Mouse (Mus musculus): Measurements from ENCODE around the gene Got2. TPM values are rescaled to one million over a fixed set of nuclear protein-coding genes. Genes with fewer than 3 reads are reported as not detected.
"Not testable (repeated sequence)": the region's sequence is repeated elsewhere in the genome, so short reads cannot be mapped to it uniquely, and the experiment has no call there.

Got2 gene
- total RNA-seq, 1 experiment, result 199 TPM

DNA sequence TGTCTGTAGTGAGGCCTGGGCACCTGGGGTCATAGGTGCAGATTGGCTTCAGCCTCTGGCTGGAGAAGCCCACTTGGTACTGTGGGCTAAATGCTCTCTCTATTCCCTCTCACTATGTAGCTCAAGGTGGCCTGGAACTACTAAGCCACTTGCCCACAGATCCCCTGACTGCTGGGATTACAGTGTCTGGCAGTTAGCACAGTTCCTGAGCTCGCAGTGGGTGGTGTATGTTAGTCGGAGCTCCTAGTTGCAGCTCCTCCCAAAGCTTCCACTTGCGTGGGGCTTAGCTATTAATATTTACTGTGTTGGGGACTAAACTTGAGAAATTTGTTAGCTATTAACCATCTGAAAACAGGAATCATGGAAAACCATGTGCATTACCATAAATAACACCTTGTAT, 6.8 kb downstream of the Got2 start:
- in situ Hi-C loops (cut with MboI; ENCODE audit: low sequenced_read_pairs in 2 of 2, unreplicated experiment in 2 of 2), result no loop called here
- peaks cover 0 to 11% of the 10 kb centered on the region in 2 experiments; a peak in 3 of 4 replicates for H3K4me1 ChIP-seq (ENCODE audit: control insufficient read depth in 2 of 2, insufficient read depth in 2 of 2, low read length in 2 of 2, poor library complexity in 1 of 2)
- H3K27ac ChIP-seq (ENCODE audit: insufficient read depth, low read depth, low read length, poor library complexity, severe bottlenecking), result no peak overlapping the region
- DNase-seq (ENCODE audit: low read depth, low spot score), result no peak
- peaks cover 12% of the 10 kb centered on the region for H3K36me3 ChIP-seq (ENCODE audit: control insufficient read depth, insufficient read depth, low read length, poor library complexity, severe bottlenecking)
- no peak overlapping the region for H3K4me3 ChIP-seq (ENCODE audit: insufficient read depth in 1 of 2, low read depth in 1 of 2, low read length in 2 of 2, poor library complexity in 1 of 2, severe bottlenecking in 1 of 2)
- TF ChIP-seq MAFK (IDR thresholded peaks at IDR 0.05; ENCODE audit: insufficient read depth, low read depth, low read length) (no peak), ZNF384 (IDR thresholded peaks at IDR 0.05; ENCODE audit: low read depth, low read length) (no peak), HCFC1 (IDR thresholded peaks at IDR 0.05; ENCODE audit: borderline replicate concordance, insufficient read depth, low read length) (no peak), CHD2 (IDR thresholded peaks at IDR 0.05; ENCODE audit: low read depth, low read length) (no peak), ZC3H11A (IDR thresholded peaks at IDR 0.05; ENCODE audit: borderline replicate concordance, low read depth, low read length) (no peak)
- no peak overlapping the region for H3K9ac ChIP-seq (ENCODE audit: insufficient read depth, low read depth, low read length, poor library complexity, severe bottlenecking)
- H3K9me3 ChIP-seq (ENCODE audit: control insufficient read depth, insufficient read depth, low read depth, low read length), result no peaks in the 10 kb centered on the region

DNA sequence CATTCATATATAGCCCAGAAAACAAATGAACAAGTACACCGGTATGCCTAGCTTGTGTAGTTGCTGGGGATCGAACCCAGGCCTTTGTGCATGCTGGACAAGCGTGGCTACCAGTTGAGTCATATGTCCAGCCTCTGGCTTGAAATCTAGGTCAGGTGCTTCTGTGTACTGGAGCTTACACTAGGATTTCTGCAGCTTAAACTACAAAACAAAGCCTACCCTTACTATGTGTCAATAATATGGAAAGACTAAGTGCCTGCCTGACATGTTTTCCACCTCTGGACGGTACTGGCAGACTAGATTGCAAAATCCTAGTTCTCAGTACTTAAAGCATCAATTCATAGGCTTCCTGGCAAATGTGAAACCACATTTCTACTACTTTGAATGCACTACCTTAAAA, 8.5 kb downstream of the Got2 start:
- in situ Hi-C loops (cut with MboI; ENCODE audit: low sequenced_read_pairs in 2 of 2, unreplicated experiment in 2 of 2), result no loop called here
- Histone ChIP-seq H3K4me3 (ENCODE audit: insufficient read depth in 1 of 2, low read depth in 1 of 2, low read length in 2 of 2, poor library complexity in 1 of 2, severe bottlenecking in 1 of 2) (no peak overlapping the region), H3K9ac (ENCODE audit: insufficient read depth, low read depth, low read length, poor library complexity, severe bottlenecking) (no peak overlapping the region), H3K36me3 (ENCODE audit: control insufficient read depth, insufficient read depth, low read length, poor library complexity, severe bottlenecking) (peaks cover 22% of the 10 kb centered on the region), H3K9me3 (ENCODE audit: control insufficient read depth, insufficient read depth, low read depth, low read length) (no peaks in the 10 kb centered on the region), H3K27ac (ENCODE audit: insufficient read depth, low read depth, low read length, poor library complexity, severe bottlenecking) (no peak overlapping the region), H3K4me1 (ENCODE audit: control insufficient read depth in 2 of 2, insufficient read depth in 2 of 2, low read length in 2 of 2, poor library complexity in 1 of 2) (peaks cover 0 to 10% of the 10 kb centered on the region in 2 experiments; a peak in 3 of 4 replicates)
- DNase-seq (ENCODE audit: low read depth, low spot score), result no peak
- TF ChIP-seq ZC3H11A (IDR thresholded peaks at IDR 0.05; ENCODE audit: borderline replicate concordance, low read depth, low read length) (no peak), HCFC1 (IDR thresholded peaks at IDR 0.05; ENCODE audit: borderline replicate concordance, insufficient read depth, low read length) (no peak), ZNF384 (IDR thresholded peaks at IDR 0.05; ENCODE audit: low read depth, low read length) (no peak), CHD2 (IDR thresholded peaks at IDR 0.05; ENCODE audit: low read depth, low read length) (no peak), MAFK (IDR thresholded peaks at IDR 0.05; ENCODE audit: insufficient read depth, low read depth, low read length) (no peak)

DNA sequence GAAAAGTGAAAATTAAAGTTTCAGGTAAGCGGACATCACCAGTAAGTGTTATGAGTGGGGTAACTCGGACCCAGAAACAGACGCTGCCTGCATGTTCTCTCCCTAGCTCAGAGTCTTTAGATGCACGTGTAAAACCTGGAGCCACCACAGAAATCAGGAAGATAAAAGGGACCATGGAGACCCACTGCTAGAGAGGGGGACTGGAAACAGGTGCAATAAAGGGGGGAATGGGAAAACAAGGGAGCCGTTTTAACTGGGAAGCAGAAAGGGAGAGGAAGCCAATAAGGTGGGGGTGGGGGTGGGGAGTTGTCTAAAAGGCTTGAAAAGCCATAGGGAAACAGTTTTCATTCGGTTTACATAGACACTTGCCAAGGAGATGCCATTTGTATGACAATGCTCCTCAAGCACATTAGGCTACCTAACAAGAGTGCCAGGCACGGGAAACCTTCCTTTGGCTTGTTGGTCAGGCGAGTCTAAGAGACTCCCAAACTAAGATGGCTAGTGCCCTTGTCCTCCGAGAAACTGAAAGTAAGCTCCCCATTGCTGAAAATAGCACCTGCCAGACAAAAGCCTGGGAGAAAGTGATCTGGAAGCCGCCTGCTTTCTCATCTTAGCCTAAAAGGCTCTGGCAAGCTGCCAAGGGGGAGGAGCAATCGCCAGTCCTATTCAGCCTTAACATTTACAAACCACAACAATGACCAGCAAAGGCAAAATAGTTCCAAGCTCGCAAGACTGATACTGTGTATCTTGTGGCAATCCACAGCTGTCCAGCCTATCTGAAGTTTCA, 10.0 kb downstream of the Got2 start:
- Histone ChIP-seq H3K36me3 (ENCODE audit: control insufficient read depth, insufficient read depth, low read length, poor library complexity, severe bottlenecking) (peaks cover 27% of the 10 kb centered on the region), H3K27ac (ENCODE audit: insufficient read depth, low read depth, low read length, poor library complexity, severe bottlenecking) (peak overlapping the region; percentile 29; the same call in 1 of the 2 replicates), H3K4me3 (ENCODE audit: insufficient read depth in 1 of 2, low read depth in 1 of 2, low read length in 2 of 2, poor library complexity in 1 of 2, severe bottlenecking in 1 of 2) (no peak overlapping the region), H3K9me3 (ENCODE audit: control insufficient read depth, insufficient read depth, low read depth, low read length) (no peaks in the 10 kb centered on the region), H3K9ac (ENCODE audit: insufficient read depth, low read depth, low read length, poor library complexity, severe bottlenecking) (no peak overlapping the region), H3K4me1 (ENCODE audit: control insufficient read depth in 2 of 2, insufficient read depth in 2 of 2, low read length in 2 of 2, poor library complexity in 1 of 2) (peaks cover 0 to 7% of the 10 kb centered on the region in 2 experiments; a peak in 3 of 4 replicates)
- in situ Hi-C loops (cut with MboI; ENCODE audit: low sequenced_read_pairs in 2 of 2, unreplicated experiment in 2 of 2), result no loop called here
- DNase-seq (ENCODE audit: low read depth, low spot score), result peak; percentile 77
- no peak for TF ChIP-seq MAFK (IDR thresholded peaks at IDR 0.05; ENCODE audit: insufficient read depth, low read depth, low read length)

DNA sequence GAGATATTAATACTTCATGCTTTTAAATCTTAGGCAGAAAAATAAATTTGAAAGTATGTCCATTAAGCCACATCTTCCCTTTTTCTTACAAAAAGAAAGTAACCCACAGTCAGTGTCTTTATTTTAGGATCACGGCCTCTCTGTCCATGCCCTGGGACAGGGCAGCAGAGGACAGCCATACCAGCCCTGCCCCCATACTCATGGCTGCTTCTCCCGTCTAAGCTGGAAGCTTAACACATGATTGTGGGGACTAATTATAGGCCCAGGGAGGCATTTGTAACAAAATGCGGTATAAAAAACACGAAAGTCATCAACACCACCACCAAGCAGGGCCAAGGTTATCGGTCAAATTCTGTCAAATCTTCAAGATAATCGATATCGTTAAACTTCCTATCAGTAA, 13.1 kb downstream of the Got2 start:
- H3K36me3 ChIP-seq (ENCODE audit: control insufficient read depth, insufficient read depth, low read length, poor library complexity, severe bottlenecking), result peaks cover 36% of the 10 kb centered on the region
- no peak overlapping the region for H3K4me3 ChIP-seq (ENCODE audit: insufficient read depth in 1 of 2, low read depth in 1 of 2, low read length in 2 of 2, poor library complexity in 1 of 2, severe bottlenecking in 1 of 2)
- TF ChIP-seq ZNF384 (IDR thresholded peaks at IDR 0.05; ENCODE audit: low read depth, low read length), result no peak
- no peak for TF ChIP-seq HCFC1 (IDR thresholded peaks at IDR 0.05; ENCODE audit: borderline replicate concordance, insufficient read depth, low read length)
- no peak for TF ChIP-seq CHD2 (IDR thresholded peaks at IDR 0.05; ENCODE audit: low read depth, low read length)
- H3K4me1 ChIP-seq (ENCODE audit: control insufficient read depth in 2 of 2, insufficient read depth in 2 of 2, low read length in 2 of 2, poor library complexity in 1 of 2), result peaks cover 0 to 7% of the 10 kb centered on the region in 2 experiments; a peak in 3 of 4 replicates
- H3K9ac ChIP-seq (ENCODE audit: insufficient read depth, low read depth, low read length, poor library complexity, severe bottlenecking), result no peak overlapping the region
- no peak for DNase-seq (ENCODE audit: low read depth, low spot score)
- no peak overlapping the region for H3K27ac ChIP-seq (ENCODE audit: insufficient read depth, low read depth, low read length, poor library complexity, severe bottlenecking)
- no peaks in the 10 kb centered on the region for H3K9me3 ChIP-seq (ENCODE audit: control insufficient read depth, insufficient read depth, low read depth, low read length)
- in situ Hi-C loops (cut with MboI; ENCODE audit: low sequenced_read_pairs in 2 of 2, unreplicated experiment in 2 of 2), result no loop called here

DNA sequence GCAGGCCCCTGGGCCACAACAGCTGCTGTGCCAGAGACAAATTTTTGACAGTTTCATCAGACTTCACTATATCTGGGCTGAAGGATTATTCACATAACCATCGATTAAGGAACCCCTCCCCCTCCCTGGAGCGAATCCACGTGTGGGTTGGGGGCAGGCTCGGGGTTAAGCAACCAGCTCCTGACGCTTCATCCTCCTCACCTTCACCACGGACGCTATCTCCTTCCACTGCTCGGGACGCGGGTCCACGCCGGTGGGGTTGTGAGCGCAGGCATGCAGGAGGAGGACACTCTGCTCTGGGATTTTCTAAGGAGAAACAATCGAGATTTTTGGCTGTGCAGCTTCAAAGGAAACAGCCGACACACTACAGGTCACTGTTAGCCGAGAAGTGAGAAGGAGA, 16.7 kb downstream of the Got2 start:
- in situ Hi-C loops (cut with MboI; ENCODE audit: low sequenced_read_pairs in 2 of 2, unreplicated experiment in 2 of 2), result no loop called here
- no peak for DNase-seq (ENCODE audit: low read depth, low spot score)
- H3K36me3 ChIP-seq (ENCODE audit: control insufficient read depth, insufficient read depth, low read length, poor library complexity, severe bottlenecking), result peaks cover 50% of the 10 kb centered on the region
- H3K27ac ChIP-seq (ENCODE audit: insufficient read depth, low read depth, low read length, poor library complexity, severe bottlenecking), result no peak overlapping the region
- no peak for TF ChIP-seq ZNF384 (IDR thresholded peaks at IDR 0.05; ENCODE audit: low read depth, low read length)
- H3K9me3 ChIP-seq (ENCODE audit: control insufficient read depth, insufficient read depth, low read depth, low read length), result no peaks in the 10 kb centered on the region
- no peak overlapping the region for H3K9ac ChIP-seq (ENCODE audit: insufficient read depth, low read depth, low read length, poor library complexity, severe bottlenecking)
- no peak overlapping the region for H3K4me3 ChIP-seq (ENCODE audit: insufficient read depth in 1 of 2, low read depth in 1 of 2, low read length in 2 of 2, poor library complexity in 1 of 2, severe bottlenecking in 1 of 2)
- no peaks in the 10 kb centered on the region for H3K4me1 ChIP-seq (ENCODE audit: control insufficient read depth in 2 of 2, insufficient read depth in 2 of 2, low read length in 2 of 2, poor library complexity in 1 of 2)

DNA sequence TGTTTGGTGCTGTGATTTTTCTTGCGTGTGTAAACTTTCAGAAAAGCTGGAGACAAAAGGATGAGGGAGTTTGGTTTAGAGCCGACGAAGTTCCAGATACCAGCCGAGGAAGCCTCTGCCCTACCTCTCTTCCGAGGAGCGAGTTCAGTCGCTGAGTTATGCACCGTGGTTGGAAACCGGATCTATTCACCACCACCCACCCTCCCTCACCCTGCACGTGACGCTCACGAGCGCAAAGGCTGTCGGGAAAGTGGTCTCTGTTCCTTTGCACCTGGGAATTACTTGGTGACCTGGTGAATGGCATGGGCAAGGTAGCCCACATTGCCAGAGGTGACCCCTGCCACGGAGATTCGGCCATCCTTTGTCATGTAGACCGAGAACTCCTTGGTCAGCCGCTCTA, 23.5 kb downstream of the Got2 start:
- H3K4me3 ChIP-seq (ENCODE audit: insufficient read depth in 1 of 2, low read depth in 1 of 2, low read length in 2 of 2, poor library complexity in 1 of 2, severe bottlenecking in 1 of 2); in situ Hi-C loops (cut with MboI; ENCODE audit: low sequenced_read_pairs in 2 of 2, unreplicated experiment in 2 of 2); H3K27ac ChIP-seq (ENCODE audit: insufficient read depth, low read depth, low read length, poor library complexity, severe bottlenecking); H3K9ac ChIP-seq (ENCODE audit: insufficient read depth, low read depth, low read length, poor library complexity, severe bottlenecking); H3K4me1 ChIP-seq (ENCODE audit: control insufficient read depth in 2 of 2, insufficient read depth in 2 of 2, low read length in 2 of 2, poor library complexity in 1 of 2); H3K9me3 ChIP-seq (ENCODE audit: control insufficient read depth, insufficient read depth, low read depth, low read length); DNase-seq (ENCODE audit: low read depth, low spot score): not testable (repeated sequence)
- peaks cover 29% of the 10 kb centered on the region for H3K36me3 ChIP-seq (ENCODE audit: control insufficient read depth, insufficient read depth, low read length, poor library complexity, severe bottlenecking)

DNA sequence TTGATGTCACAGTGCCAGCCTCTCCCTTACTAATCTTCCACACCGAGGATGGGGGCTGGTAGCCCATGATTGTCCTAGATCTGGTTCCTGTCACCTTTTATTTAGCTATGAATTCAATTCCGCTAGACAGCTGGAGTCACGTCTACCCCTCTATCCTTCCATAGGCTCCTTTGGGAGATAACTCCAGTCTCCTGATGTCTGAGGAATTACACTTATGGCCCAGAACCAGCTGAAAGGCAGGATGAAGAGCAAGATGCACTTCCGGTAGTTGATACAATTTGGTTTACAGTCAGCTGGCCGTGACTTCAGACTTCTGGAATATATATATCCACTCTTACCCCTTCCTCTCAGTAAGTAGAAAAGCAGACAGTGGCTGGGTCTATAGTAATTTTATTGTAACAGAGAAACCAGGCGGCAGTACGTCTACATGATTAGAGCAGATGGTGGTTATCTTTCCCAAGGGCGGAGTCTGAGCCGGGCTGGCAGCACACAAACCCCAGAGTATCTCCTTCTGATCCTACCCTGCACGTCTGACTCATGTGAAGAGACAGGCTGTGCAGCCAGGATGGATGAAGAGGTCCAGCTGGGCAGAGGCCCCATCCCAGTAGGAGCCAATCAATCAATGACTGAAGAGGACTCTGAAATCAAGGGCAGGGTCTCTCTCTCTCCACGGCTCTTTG, 24.4 kb downstream of the Got2 start:
- H3K4me1 ChIP-seq (ENCODE audit: control insufficient read depth in 2 of 2, insufficient read depth in 2 of 2, low read length in 2 of 2, poor library complexity in 1 of 2); H3K9ac ChIP-seq (ENCODE audit: insufficient read depth, low read depth, low read length, poor library complexity, severe bottlenecking); H3K9me3 ChIP-seq (ENCODE audit: control insufficient read depth, insufficient read depth, low read depth, low read length); H3K4me3 ChIP-seq (ENCODE audit: insufficient read depth in 1 of 2, low read depth in 1 of 2, low read length in 2 of 2, poor library complexity in 1 of 2, severe bottlenecking in 1 of 2); H3K27ac ChIP-seq (ENCODE audit: insufficient read depth, low read depth, low read length, poor library complexity, severe bottlenecking); DNase-seq (ENCODE audit: low read depth, low spot score); in situ Hi-C loops (cut with MboI; ENCODE audit: low sequenced_read_pairs in 2 of 2, unreplicated experiment in 2 of 2): not testable (repeated sequence)
- H3K36me3 ChIP-seq (ENCODE audit: control insufficient read depth, insufficient read depth, low read length, poor library complexity, severe bottlenecking), result peaks cover 23% of the 10 kb centered on the region
